Mouse (Mus musculus) liver, adult 2 months (tissue): ENCODE measurements around the gene Fam131b.

Source experiments
- CTCF ChIP-seq: fragments of 200-500 bp; IDR thresholded peaks from 2 replicates; pipeline ENCODE4 v1.5.1; 2011; ENCODE audit warnings: low read depth, low read length, control low read depth
- POLR2A ChIP-seq: fragments of 200-500 bp; IDR thresholded peaks from 2 replicates; pipeline ENCODE4 v1.6.1; 2011; ENCODE audit warnings: low read length, control low read depth; ENCODE audit not compliant: insufficient read depth; ENCODE audit errors: extremely low read depth

GRCm38 (mm10) chr6:42282865-42283528, 41.4 kb downstream of the Fam131b start:
- no peak for TF ChIP-seq CTCF
- no peak for TF ChIP-seq POLR2A
